Mouse (Mus musculus) limb, embryonic 14.5 days (tissue): ENCODE measurements at regions not wholly inside any gene's neighbourhood (a gene's known extent, or its start where the extent isn't known, plus 50 kb on each side); places are given as distances from the start of the nearest gene placed in this dataset.

Experiments
- ATAC-seq: fragments of 200-750 bp; cut with Nextera tagmentation; 2 replicates; pipeline ENCODE4 v1.8.0; 2017; ENCODE audit warnings: low read depth, moderate number of reproducible peaks, moderate TSS enrichment; ENCODE audit not compliant: low FRiP score
- DNase-seq: peaks from one replicate; pipeline ENCODE4 v3.0.0-alpha.2; 2015; ENCODE audit warnings: low spot score
- H3K27ac ChIP-seq: fragments of 300-500 bp; sonication (generic); replicated peaks from 2 replicates; pipeline ENCODE4 v1.5.1; 2014; ENCODE audit warnings: low read depth, mild to moderate bottlenecking, low read length, moderate library complexity, mixed read lengths
- H3K27me3 ChIP-seq: fragments of 300-500 bp; sonication (generic); 2 replicates; pipeline ENCODE4 v1.6.1; 2014; ENCODE audit warnings: low read length, mixed read lengths; ENCODE audit not compliant: control insufficient read depth, insufficient read depth
- H3K36me3 ChIP-seq: fragments of 300-500 bp; sonication (generic); 2 replicates; pipeline ENCODE4 v1.6.1; 2014; ENCODE audit warnings: mild to moderate bottlenecking, low read length, moderate library complexity, mixed read lengths; ENCODE audit not compliant: control insufficient read depth, insufficient read depth
- H3K4me1 ChIP-seq: fragments of 300-500 bp; sonication (generic); 2 replicates; pipeline ENCODE4 v1.6.1; 2014; ENCODE audit warnings: antibody characterized with exemption, low read length, mixed read lengths; ENCODE audit not compliant: control insufficient read depth, insufficient read depth
- H3K4me2 ChIP-seq: fragments of 300-500 bp; sonication (generic); replicated peaks from 2 replicates; pipeline ENCODE4 v1.6.1; 2014; ENCODE audit warnings: low read depth, mild to moderate bottlenecking, low read length, moderate library complexity; ENCODE audit not compliant: severe bottlenecking
- H3K4me3 ChIP-seq: fragments of 300-500 bp; sonication (generic); replicated peaks from 2 replicates; pipeline ENCODE4 v1.5.1; 2014; ENCODE audit warnings: low read length
- H3K9ac ChIP-seq: fragments of 300-500 bp; sonication (generic); 2 replicates; pipeline ENCODE4 v1.6.1; 2014; ENCODE audit warnings: mild to moderate bottlenecking, low read depth, low read length, moderate library complexity; ENCODE audit not compliant: severe bottlenecking
- H3K9me3 ChIP-seq: fragments of 300-500 bp; sonication (generic); 2 replicates; pipeline ENCODE4 v1.6.1; 2016; ENCODE audit warnings: low read length; ENCODE audit not compliant: control insufficient read depth
- POLR2A ChIP-seq: fragments of 200-500 bp; IDR thresholded peaks from 2 replicates; pipeline ENCODE4 v1.8.0; 2012; ENCODE audit warnings: inconsistent platforms, mild to moderate bottlenecking, moderate library complexity, borderline replicate concordance; ENCODE audit not compliant: insufficient read depth, insufficient read length; ENCODE audit errors: extremely low read depth
- WGBS: fragments of 180-500 bp; shearing (Covaris S2); extraction: QIAGEN DNeasy Blood & Tissue Kit; methylation state at CpG from one replicate; pipeline ENCODE4 v1.1.7; 2014; 5-methylcytosine and 5-hydroxymethylcytosine counted together

- DNase-seq (no peak), ATAC-seq (no peak)
- Histone ChIP-seq H3K36me3 (no peaks in the 10 kb centered on the region), H3K27ac (no peak overlapping the region), H3K9ac (no peak overlapping the region), H3K4me2 (no peak overlapping the region), H3K4me3 (no peak overlapping the region), H3K27me3 (no peaks in the 10 kb centered on the region), H3K9me3 (no peaks in the 10 kb centered on the region), H3K4me1 (no peaks in the 10 kb centered on the region)
- TF ChIP-seq POLR2A = no peak
- 70% methylated on average over 1 of the region's 1 CpGs for WGBS
These were observed 137.3 kb downstream of the Gipc2 start for GRCm38 (mm10) chr3:152028695-152029094.

- H3K4me1 ChIP-seq = no peaks in the 10 kb centered on the region
- ATAC-seq (no peak), DNase-seq (no peak)
- H3K4me3 ChIP-seq = no peak overlapping the region
- H3K27me3 ChIP-seq = no peaks in the 10 kb centered on the region
- WGBS = 87% methylated on average over 4 of the region's 4 CpGs
- no peak overlapping the region for H3K27ac ChIP-seq
- no peak for TF ChIP-seq POLR2A
- H3K4me2 ChIP-seq = no peak overlapping the region
- no peaks in the 10 kb centered on the region for H3K36me3 ChIP-seq
- no peak overlapping the region for H3K9ac ChIP-seq
- H3K9me3 ChIP-seq = no peaks in the 10 kb centered on the region
These were observed 140.0 kb downstream of the Gipc2 start for GRCm38 (mm10) chr3:152026034-152026433.

DNA sequence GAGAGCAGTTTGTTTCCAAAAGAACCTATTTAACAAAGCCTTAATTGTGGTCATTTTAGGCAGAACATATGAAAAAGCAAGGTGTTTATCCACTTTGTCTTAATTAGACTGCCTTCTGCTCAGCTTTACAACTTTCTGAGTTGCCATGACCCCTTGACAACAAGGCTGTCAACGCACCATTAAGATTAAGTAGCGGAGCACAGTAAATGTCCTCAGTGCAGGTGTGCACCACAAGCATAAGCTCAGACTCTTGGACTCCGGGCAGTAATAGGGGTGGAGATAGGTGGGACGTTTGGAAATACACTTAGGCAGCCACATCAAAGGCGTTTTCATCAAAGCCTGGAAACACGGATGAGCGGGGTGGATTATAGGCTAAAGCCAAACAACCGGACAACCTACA lies 140.9 kb downstream of the Gipc2 start:
- Histone ChIP-seq H3K4me1 (no peaks in the 10 kb centered on the region), H3K4me3 (no peak overlapping the region), H3K4me2 (no peak overlapping the region), H3K9me3 (no peaks in the 10 kb centered on the region), H3K36me3 (no peaks in the 10 kb centered on the region), H3K9ac (no peak overlapping the region), H3K27me3 (no peaks in the 10 kb centered on the region), H3K27ac (no peak overlapping the region)
- DNase-seq = no peak
- WGBS = 29% methylated on average over 8 of the region's 8 CpGs
- no peak for TF ChIP-seq POLR2A
- ATAC-seq = no peak

- ATAC-seq = no peak
- 82% methylated on average over 4 of the region's 4 CpGs for WGBS
- no peak for TF ChIP-seq POLR2A
These were observed 159.3 kb downstream of the Gipc2 start for GRCm38 (mm10) chr3:152006747-152007146.

GRCm38 (mm10) chr3:152005366-152006025 lies 160.5 kb downstream of the Gipc2 start:
- DNase-seq = no peak
- no peak for TF ChIP-seq POLR2A
- H3K4me3 ChIP-seq = no peak overlapping the region

More at GRCm38 (mm10) chr3:152006747-152007146, 159.3 kb downstream of the Gipc2 start:
- Histone ChIP-seq H3K4me2 (no peak overlapping the region), H3K4me1 (0 out of 2 replicates have a peak, but pooled peaks cover 2% of the 10 kb centered on the region), H3K9ac (no peak overlapping the region), H3K27me3 (no peaks in the 10 kb centered on the region), H3K36me3 (no peaks in the 10 kb centered on the region), H3K9me3 (no peaks in the 10 kb centered on the region), H3K4me3 (no peak overlapping the region), H3K27ac (no peak overlapping the region)
- no peak for DNase-seq

More at GRCm38 (mm10) chr3:152005366-152006025, 160.5 kb downstream of the Gipc2 start:
- ATAC-seq = no peak
- no peak overlapping the region for H3K27ac ChIP-seq
- H3K27me3 ChIP-seq = no peaks in the 10 kb centered on the region
- H3K4me2 ChIP-seq = no peak overlapping the region
- 55% methylated on average over 3 of the region's 3 CpGs for WGBS
- H3K9me3 ChIP-seq = no peaks in the 10 kb centered on the region
- 0 out of 2 replicates have a peak, but pooled peaks cover 2% of the 10 kb centered on the region for H3K4me1 ChIP-seq
- H3K36me3 ChIP-seq = no peaks in the 10 kb centered on the region
- no peak overlapping the region for H3K9ac ChIP-seq
